Mouse (Mus musculus): Measurements from ENCODE around the gene Palld. TPM values are rescaled to one million over a fixed set of nuclear protein-coding genes. Genes with fewer than 3 reads are reported as not detected.

Gene Palld
- polyA plus RNA-seq, 1 experiment = 2.7 TPM

DNA sequence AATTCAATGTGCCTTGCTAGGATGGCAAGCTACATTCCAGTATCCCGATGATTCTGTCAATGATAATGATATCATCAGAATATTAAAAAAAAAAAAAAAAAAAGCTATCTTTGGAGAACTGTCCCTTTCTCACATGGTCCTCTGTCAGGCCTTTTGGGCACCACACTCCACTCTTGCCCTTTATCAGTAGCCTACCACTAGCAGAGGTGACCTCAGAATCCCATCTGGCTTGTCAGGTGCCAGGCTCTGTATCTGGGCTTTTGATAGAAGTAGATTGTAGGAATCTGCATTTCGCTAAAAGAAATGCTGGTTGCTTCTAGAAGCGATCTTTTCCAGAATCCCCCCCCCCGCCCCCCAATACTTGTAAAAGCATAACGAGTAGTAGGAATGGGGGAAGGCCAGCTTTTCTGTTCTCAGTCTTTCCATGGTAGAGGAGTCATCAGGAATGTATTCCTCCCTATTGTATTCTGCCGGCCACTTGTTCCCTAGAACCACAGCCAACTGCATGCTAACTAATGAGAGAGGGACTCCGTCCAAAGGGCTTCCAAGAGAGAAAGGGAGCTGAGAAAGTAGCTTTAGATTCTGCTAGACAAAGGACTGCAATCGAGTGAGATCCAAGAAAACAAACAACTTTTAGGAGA, 143.7 kb downstream of the Palld start:
- Histone ChIP-seq H3K4me1 (peaks cover 9% of the 10 kb centered on the region), H3K4me3 (replicated peaks) (no peak overlapping the region)
- TF ChIP-seq FLI1 (IDR thresholded peaks at IDR 0.05; ENCODE audit: low read length) (no peak), GATA1 (IDR thresholded peaks at IDR 0.05; ENCODE audit: borderline replicate concordance, low read length) (no peak)

DNA sequence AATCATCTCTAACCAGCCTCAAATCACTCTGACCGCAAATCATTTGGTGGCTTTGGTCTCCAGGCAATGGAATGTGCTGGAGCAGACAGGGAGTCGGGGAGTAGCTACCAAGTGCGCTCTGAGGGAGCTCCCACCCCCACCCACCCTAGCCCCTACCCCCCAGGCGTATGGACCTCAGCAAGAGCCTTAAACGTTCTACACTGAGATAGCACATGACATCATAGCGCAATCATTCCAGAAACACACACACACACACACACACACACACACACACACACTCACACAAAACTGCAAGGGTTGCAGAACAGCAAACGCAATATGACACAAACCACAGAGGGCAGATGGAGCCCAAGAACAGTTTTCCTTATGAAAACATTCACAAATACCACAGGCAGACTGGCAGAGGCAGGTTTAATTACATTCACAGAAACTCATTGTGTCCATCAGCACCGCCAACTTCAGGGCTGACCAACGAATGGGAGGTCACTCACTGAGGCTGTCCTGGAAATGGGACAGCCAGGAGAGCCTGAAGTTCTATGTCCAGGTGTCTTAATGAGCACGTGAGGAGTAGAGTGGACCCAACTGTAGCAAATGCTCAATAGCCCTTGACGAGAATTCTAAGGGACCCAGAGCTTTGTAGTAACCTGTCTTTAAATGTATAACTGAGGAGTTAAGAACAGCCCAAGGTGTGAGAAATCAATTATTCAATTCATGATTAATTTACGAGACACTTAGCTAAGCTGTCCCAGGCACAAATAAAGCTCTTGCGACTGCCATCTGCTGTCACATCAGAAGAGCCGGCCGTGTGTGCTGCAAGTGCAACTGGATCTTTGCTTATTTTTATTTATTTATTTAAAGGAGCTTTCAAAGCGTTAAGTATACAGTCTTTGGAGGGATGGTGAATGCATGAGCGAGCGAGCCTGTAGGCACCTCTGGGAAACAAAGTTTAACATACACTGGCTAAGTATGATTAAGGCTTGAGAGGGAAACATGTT, 145.2 kb downstream of the Palld start:
- no peak overlapping the region for H3K4me3 ChIP-seq (replicated peaks)
- H3K4me1 ChIP-seq = peaks cover 9% of the 10 kb centered on the region
- peaks cover 10% of the 10 kb centered on the region for H3K9me3 ChIP-seq
- TF ChIP-seq FLI1 (IDR thresholded peaks at IDR 0.05; ENCODE audit: low read length) (no peak), GATA1 (IDR thresholded peaks at IDR 0.05; ENCODE audit: borderline replicate concordance, low read length) (no peak)
- no peaks in the 10 kb centered on the region for H3K36me3 ChIP-seq (replicated peaks; ENCODE audit: low read length)
- peaks cover 24% of the 10 kb centered on the region for H3K27me3 ChIP-seq (replicated peaks)

More for the DNA sequence above, 143.7 kb downstream of the Palld start:
- Histone ChIP-seq H3K36me3 (replicated peaks; ENCODE audit: low read length) (no peaks in the 10 kb centered on the region), H3K9me3 (peaks cover 15% of the 10 kb centered on the region), H3K27me3 (replicated peaks) (peaks cover 24% of the 10 kb centered on the region)

DNA sequence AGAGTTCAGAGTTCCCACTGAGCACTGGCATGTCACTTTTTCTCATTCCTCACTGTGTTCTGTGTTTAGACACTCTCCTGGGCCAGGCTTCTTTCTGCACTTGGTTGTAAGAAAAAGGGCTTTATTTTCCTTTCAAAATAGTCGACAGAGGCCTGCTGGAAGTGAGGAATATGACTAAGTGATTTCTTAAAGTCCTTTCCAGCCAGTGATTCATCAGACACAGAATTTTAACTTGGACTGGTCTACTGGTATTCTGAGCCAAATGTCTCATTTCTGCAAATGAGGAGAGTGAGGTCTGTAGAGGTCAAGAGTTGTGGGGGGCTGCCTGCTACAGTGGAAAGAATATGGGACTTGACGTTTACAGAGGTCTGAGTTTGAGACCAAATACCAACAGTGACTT, 147.3 kb downstream of the Palld start:
- Histone ChIP-seq H3K27me3 (replicated peaks) (peaks cover 12% of the 10 kb centered on the region), H3K4me3 (replicated peaks) (no peak overlapping the region), H3K9me3 (peaks cover 5% of the 10 kb centered on the region; the same call in 1 of the 2 replicates), H3K4me1 (peaks cover 8% of the 10 kb centered on the region), H3K36me3 (replicated peaks; ENCODE audit: low read length) (no peaks in the 10 kb centered on the region)
- TF ChIP-seq GATA1 (IDR thresholded peaks at IDR 0.05; ENCODE audit: borderline replicate concordance, low read length) (no peak), FLI1 (IDR thresholded peaks at IDR 0.05; ENCODE audit: low read length) (no peak)

DNA sequence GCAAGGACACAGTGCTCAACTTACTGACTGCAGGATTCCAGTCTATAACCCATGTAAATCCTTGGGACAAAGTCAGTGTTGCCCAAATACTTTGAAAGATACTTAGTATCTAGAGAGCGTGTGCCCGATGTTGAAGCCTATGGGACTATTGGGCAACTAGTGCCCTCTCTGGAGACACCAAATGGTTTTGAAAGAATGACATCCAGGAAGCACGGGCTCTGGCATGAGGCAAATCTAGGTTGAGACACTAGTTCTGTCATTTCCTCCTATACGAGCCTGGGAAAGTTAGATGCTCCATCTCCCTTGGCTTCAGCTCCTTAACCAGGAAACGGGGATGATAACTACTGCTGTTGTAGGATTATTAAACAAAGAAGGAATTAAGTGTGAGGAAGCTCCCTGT, 155.4 kb downstream of the Palld start:
- TF ChIP-seq FLI1 (IDR thresholded peaks at IDR 0.05; ENCODE audit: low read length) (no peak), GATA1 (IDR thresholded peaks at IDR 0.05; ENCODE audit: borderline replicate concordance, low read length) (no peak)
- H3K4me3 ChIP-seq (replicated peaks) = no peak overlapping the region
- H3K36me3 ChIP-seq (replicated peaks; ENCODE audit: low read length) = no peaks in the 10 kb centered on the region
- H3K9me3 ChIP-seq = peaks cover 7% of the 10 kb centered on the region
- no peaks in the 10 kb centered on the region for H3K27me3 ChIP-seq (replicated peaks)
- H3K4me1 ChIP-seq = peaks cover 6% of the 10 kb centered on the region

DNA sequence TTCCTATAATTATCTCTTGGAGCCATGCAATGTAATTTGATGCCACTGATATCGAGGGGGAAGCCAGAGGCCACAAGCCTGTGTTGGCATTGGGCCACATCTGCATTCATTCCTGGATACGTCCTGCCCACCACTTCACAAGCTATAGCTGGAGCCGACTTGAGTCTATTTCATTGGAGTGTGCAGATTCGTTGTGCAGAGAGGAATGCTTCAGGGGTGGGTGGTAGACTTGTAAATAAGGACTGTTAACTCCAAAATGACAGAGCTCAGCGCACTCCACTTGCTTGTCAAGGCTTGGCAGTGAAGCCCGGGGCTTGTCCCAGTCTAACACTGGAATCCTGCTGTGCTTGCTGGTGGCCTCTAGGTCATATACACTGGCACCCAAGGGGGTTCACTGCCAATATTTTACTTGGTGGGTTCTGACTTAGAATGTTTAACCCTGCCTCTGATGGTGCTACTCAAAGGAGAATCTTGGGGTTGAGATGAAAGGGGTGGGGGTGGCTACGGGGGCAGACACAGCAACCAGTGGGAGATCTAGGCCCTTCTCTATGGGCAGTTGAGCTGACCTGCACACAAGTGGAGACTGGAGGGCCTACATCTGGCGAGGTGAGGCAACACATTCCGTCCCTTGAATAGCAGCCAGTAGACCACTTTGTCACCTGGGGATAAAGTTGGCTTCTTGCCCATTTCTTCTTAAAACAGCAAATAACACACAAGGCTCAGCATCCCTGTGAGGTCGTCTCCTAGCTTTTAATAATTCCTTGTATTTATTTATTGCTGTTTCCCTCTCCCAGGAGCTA, 157.1 kb downstream of the Palld start:
- peaks cover 6% of the 10 kb centered on the region for H3K4me1 ChIP-seq
- H3K36me3 ChIP-seq (replicated peaks; ENCODE audit: low read length) = no peaks in the 10 kb centered on the region
- TF ChIP-seq FLI1 (IDR thresholded peaks at IDR 0.05; ENCODE audit: low read length) (no peak), GATA1 (IDR thresholded peaks at IDR 0.05; ENCODE audit: borderline replicate concordance, low read length) (no peak)
- H3K9me3 ChIP-seq = peaks cover 7% of the 10 kb centered on the region
- H3K27me3 ChIP-seq (replicated peaks) = no peaks in the 10 kb centered on the region
- no peak overlapping the region for H3K4me3 ChIP-seq (replicated peaks)

DNA sequence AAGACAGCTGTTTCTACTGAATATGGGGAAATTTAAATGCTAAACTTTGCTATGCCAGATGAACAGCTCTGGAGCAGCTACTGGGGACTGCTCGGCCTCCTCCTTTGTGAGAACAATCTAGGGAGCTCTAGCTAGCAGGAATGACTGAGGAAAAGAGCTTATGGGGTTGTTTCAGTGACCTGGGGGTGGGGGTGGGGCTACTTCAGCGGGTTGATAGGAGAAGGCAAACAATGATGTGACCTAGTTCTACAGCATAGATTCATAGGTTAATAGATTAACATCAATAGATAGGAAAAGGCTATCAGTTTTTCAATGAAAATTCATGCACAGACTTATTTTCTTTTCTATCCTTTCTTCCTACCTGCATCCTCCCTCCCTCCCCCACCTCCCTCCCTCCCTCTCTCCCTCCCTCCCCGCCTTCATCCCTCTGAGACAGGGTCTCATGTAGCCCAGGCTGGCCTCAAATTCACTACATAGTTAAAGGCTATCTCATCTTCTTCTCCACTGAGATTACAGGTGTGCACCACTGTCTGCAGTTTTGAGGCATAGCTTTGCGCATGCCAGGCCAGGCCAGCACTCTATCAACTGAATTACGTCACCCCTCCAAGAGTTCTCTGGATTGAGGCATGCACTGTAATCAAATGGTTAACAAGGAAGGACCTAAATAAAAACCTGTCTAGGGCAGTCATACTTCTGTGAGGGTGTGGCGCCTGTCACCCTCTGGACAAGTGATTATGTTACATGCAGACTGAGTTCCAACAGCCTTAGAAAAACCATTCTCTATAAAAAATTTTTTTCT, 158.5 kb downstream of the Palld start:
- no peak overlapping the region for H3K4me3 ChIP-seq (replicated peaks)
- no peaks in the 10 kb centered on the region for H3K36me3 ChIP-seq (replicated peaks; ENCODE audit: low read length)
- no peaks in the 10 kb centered on the region for H3K27me3 ChIP-seq (replicated peaks)
- no peak for TF ChIP-seq GATA1 (IDR thresholded peaks at IDR 0.05; ENCODE audit: borderline replicate concordance, low read length)
- TF ChIP-seq FLI1 (IDR thresholded peaks at IDR 0.05; ENCODE audit: low read length) = no peak
- no peaks in the 10 kb centered on the region for H3K9me3 ChIP-seq
- H3K4me1 ChIP-seq = peaks cover 6% of the 10 kb centered on the region

DNA sequence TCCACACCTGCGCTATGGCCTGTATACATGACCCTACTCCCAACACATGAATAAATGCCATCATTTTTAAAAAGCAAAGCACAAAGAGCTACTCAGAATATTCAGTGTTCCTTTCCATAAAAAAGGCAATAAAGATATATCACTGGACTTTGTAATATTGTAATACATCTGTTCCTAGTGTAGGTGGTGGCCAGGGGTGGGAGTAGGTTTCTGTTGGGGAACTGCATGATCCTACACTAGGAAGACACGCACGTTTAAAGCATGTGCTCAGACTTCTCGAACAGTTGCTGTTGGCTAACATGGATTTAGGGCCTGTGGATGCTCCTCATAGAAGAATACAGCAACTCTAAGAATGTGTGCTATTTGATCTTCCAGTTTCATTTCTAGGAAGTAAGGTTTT, 165.0 kb downstream of the Palld start:
- H3K9me3 ChIP-seq = no peaks in the 10 kb centered on the region
- H3K4me3 ChIP-seq (replicated peaks) = no peak overlapping the region
- H3K27me3 ChIP-seq (replicated peaks) = no peaks in the 10 kb centered on the region
- H3K36me3 ChIP-seq (replicated peaks; ENCODE audit: low read length) = no peaks in the 10 kb centered on the region
- H3K4me1 ChIP-seq = no peaks in the 10 kb centered on the region
- TF ChIP-seq GATA1 (IDR thresholded peaks at IDR 0.05; ENCODE audit: borderline replicate concordance, low read length) = no peak
- no peak for TF ChIP-seq FLI1 (IDR thresholded peaks at IDR 0.05; ENCODE audit: low read length)

DNA sequence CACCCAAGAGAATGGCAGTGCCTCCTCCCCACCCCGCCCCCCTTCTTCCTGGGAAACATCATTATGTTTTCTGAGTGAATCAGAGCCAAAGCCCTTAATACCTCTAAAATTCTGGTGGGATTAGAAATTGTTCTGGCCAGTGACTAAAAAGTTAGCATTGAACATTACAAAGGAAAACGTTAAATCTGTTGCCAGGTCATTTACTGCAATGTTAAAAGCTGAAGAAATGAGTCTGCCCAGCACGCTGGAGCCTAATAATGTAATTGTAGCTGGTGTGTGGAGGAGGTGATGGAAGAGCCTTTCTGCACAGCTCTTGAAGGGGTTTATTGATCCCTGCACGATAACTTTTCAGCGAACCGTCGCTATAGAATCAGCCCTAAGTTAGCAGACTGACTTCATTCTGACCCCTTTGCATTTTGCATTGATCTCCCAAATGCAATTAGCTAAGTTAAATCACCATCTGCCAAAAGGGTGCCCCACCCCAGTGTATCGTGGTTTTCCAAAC, 165.7 kb downstream of the Palld start:
- Histone ChIP-seq H3K36me3 (replicated peaks; ENCODE audit: low read length) (no peaks in the 10 kb centered on the region), H3K27me3 (replicated peaks) (no peaks in the 10 kb centered on the region), H3K4me1 (peaks cover 3% of the 10 kb centered on the region; the same call in 1 of the 2 replicates), H3K9me3 (no peaks in the 10 kb centered on the region), H3K4me3 (replicated peaks) (no peak overlapping the region)
- TF ChIP-seq GATA1 (IDR thresholded peaks at IDR 0.05; ENCODE audit: borderline replicate concordance, low read length) (no peak), FLI1 (IDR thresholded peaks at IDR 0.05; ENCODE audit: low read length) (no peak)

DNA sequence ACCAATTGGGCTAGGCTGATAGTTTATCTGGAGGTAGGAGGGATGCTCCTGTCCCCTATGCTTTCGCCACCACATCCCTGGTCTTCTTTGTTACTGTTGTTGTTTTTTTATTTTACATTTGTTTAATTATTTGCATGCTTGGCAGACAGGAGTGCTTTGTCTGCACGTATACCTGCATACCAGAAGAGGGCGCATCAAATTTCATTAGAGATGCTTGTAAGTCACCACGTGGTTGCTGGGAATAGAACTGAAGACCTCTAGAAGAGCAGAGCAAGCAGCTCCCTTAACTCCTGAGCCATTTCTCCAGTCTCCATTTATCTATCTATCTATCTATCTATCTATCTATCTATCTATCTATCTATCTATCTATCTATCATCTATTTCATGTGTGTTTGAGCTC, 166.4 kb downstream of the Palld start:
- no peak overlapping the region for H3K4me3 ChIP-seq (replicated peaks)
- H3K27me3 ChIP-seq (replicated peaks) = no peaks in the 10 kb centered on the region
- H3K9me3 ChIP-seq = no peaks in the 10 kb centered on the region
- no peak for TF ChIP-seq FLI1 (IDR thresholded peaks at IDR 0.05; ENCODE audit: low read length)
- no peak for TF ChIP-seq GATA1 (IDR thresholded peaks at IDR 0.05; ENCODE audit: borderline replicate concordance, low read length)
- no peaks in the 10 kb centered on the region for H3K36me3 ChIP-seq (replicated peaks; ENCODE audit: low read length)
- peaks cover 10% of the 10 kb centered on the region for H3K4me1 ChIP-seq
